Mouse (Mus musculus) midbrain, embryonic 10.5 days (tissue): ENCODE results near the gene Epdr1. TPM values are rescaled to one million over a fixed set of nuclear protein-coding genes. Genes with fewer than 3 reads are reported as not detected.
"Not testable (repeated sequence)": the region's sequence is repeated elsewhere in the genome, so short reads cannot be mapped to it uniquely, and the experiment has no call there.

Experiments used
- DNase-seq: peaks from one replicate; pipeline ENCODE4 v3.0.0-alpha.2; 2017; ENCODE audit warnings: low spot score
- H3K27ac ChIP-seq: fragments of 300-500 bp; sonication (generic); replicated peaks from 2 replicates; pipeline ENCODE4 v1.5.1; 2016; ENCODE audit warnings: mild to moderate bottlenecking
- H3K27me3 ChIP-seq: fragments of 300-500 bp; sonication (generic); 2 replicates; pipeline ENCODE4 v1.6.1; 2016; ENCODE audit warnings: low read depth, mild to moderate bottlenecking; ENCODE audit not compliant: poor library complexity, severe bottlenecking
- H3K36me3 ChIP-seq: fragments of 300-500 bp; sonication (generic); 2 replicates; pipeline ENCODE4 v1.6.1; 2016; ENCODE audit warnings: mild to moderate bottlenecking, moderate library complexity
- H3K4me1 ChIP-seq: fragments of 300-500 bp; sonication (generic); 2 replicates; pipeline ENCODE4 v1.6.1; 2016
- H3K4me3 ChIP-seq: fragments of 300-500 bp; sonication (generic); 2 replicates; pipeline ENCODE4 v1.5.1; 2016; ENCODE audit warnings: mild to moderate bottlenecking, moderate library complexity
- H3K9me3 ChIP-seq: fragments of 300-500 bp; sonication (generic); replicated peaks from 2 replicates; pipeline ENCODE4 v1.6.1; 2016; ENCODE audit warnings: mild to moderate bottlenecking
- WGBS: fragments of 180-500 bp; shearing (Covaris S2); methylation state at CpG from one replicate; pipeline ENCODE4 v1.1.7; 2016; 5-methylcytosine and 5-hydroxymethylcytosine counted together
- polyA plus RNA-seq: library from polyadenylated mRNA; unstranded; fragments of >200 nt; fragmentation: Nextera tagmentation; extraction: Ambion mirVana; gene quantifications from 2 replicates; pipeline ENCODE4 v1.2.1, GENCODE M21; 2016

The Epdr1 gene
- polyA plus RNA-seq, 1 experiment from 2014 or later, result 19.8 TPM

DNA sequence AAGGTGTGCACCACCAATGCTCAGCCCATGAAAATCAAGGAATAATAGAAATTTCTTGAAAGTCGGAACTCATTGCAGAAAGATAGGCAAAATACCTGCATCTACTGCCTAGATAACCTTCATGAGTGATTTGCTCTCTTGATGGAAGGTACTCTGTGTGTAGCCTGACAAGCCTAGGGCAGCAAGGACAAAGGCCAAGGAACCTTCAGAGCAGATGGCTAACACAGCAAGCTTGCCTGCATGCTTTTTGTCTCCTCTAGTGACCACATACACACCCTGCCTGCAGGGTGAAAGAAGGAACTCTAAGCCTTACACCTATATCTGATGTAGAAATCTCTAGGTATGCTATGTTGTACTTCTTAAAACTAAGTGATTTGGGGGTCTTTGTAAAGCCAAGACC is 24.6 kb downstream of the Epdr1 start:
- Histone ChIP-seq H3K9me3 (no peaks in the 10 kb centered on the region), H3K4me1 (0 out of 2 replicates have a peak, but pooled peaks cover 3% of the 10 kb centered on the region), H3K36me3 (0 out of 2 replicates have a peak, but pooled peaks cover 4% of the 10 kb centered on the region), H3K27ac (no peak overlapping the region), H3K4me3 (no peak overlapping the region), H3K27me3 (no peaks in the 10 kb centered on the region)
- no peak for DNase-seq
- 89% methylated on average over 1 of the region's 1 CpGs for WGBS

DNA sequence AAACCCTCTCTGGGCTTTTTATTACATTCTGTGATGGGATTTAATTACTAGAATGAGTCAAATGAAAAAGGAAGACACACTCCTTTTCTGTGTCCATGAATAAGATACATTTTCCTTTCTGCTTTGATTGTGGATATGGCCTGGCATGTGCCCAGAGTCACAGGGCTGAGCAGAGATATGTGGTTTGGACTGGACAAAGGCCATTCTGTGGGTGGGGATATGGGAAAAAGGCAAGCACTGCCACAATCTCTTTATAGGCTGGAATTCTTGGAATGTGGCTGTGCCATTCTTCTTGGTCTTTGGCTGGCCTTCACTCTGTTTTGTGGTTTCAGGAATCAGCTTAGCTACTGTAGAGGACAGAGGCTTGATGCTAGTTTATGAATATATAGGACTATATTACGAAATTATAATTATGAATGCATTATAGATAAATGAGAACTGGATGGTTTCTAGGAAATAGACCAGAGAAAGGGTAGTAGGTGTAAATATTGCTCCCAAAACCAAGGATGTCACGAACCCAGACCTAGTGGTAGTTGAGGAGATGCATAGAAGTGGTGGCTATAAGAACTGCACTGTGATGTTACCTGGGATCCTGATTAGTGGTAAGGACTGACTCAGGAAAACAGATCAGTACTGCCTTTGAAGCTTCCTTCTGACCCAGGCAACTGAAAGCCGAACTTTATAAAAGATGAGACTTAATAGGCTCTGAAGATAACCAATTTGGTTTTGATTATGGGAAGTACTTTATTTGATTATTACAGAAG is 28.5 kb downstream of the Epdr1 start:
- H3K27me3 ChIP-seq, result no peaks in the 10 kb centered on the region
- no peaks in the 10 kb centered on the region for H3K9me3 ChIP-seq
- 0 out of 2 replicates have a peak, but pooled peaks cover 4% of the 10 kb centered on the region for H3K36me3 ChIP-seq
- no peak for DNase-seq
- no peak overlapping the region for H3K27ac ChIP-seq
- 85% methylated on average over 3 of the region's 3 CpGs for WGBS
- H3K4me1 ChIP-seq, result 0 out of 2 replicates have a peak, but pooled peaks cover 3% of the 10 kb centered on the region
- H3K4me3 ChIP-seq, result no peak overlapping the region

DNA sequence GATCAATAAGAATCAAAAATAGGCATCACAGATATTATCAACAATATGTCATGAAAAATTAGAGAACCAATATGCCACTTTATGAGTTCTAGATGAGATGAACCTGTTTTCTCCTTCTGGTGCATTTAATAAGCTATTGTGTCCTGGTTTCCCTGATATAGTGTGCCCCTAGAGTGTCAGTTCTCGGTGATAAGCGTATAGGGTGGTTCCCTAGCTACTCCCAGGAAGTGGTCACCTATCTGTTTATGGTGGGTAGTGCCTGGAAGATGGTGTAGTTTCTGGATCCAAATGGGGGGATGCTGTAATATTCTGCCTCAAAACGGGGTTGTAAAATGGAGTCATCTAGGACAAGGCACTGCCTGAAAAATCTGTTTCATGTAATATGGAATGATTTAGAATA is 43.8 kb downstream of the Epdr1 start:
- Histone ChIP-seq H3K4me3 (no peak overlapping the region), H3K36me3 (no peaks in the 10 kb centered on the region), H3K4me1 (no peaks in the 10 kb centered on the region), H3K27ac (no peak overlapping the region), H3K27me3 (no peaks in the 10 kb centered on the region), H3K9me3 (no peaks in the 10 kb centered on the region)
- WGBS, result 89% methylated on average over 3 of the region's 3 CpGs
- no peak for DNase-seq

DNA sequence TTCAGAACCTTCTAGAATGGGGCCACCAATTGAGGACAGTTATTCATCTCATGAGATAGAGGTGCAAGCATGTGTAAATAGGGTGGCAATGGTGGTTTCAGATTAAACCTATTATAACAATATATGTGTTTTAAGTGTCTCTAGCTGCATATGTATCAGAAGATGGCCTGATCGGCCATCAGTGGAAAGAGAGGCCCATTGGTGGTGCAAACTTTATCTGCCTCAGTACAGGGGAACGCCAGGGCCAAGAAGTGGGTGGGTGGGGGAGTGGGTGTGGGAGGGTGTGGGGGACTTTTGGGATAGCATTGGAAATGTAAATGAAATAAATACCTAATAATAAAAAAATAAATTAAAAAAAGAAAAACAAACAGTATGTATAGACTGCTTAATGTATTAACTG is 45.0 kb downstream of the Epdr1 start:
- H3K27me3 ChIP-seq, H3K36me3 ChIP-seq, H3K4me1 ChIP-seq, H3K27ac ChIP-seq, H3K4me3 ChIP-seq, DNase-seq, H3K9me3 ChIP-seq: not testable (repeated sequence)
- WGBS, result 89% methylated on average over 2 of the region's 2 CpGs

DNA sequence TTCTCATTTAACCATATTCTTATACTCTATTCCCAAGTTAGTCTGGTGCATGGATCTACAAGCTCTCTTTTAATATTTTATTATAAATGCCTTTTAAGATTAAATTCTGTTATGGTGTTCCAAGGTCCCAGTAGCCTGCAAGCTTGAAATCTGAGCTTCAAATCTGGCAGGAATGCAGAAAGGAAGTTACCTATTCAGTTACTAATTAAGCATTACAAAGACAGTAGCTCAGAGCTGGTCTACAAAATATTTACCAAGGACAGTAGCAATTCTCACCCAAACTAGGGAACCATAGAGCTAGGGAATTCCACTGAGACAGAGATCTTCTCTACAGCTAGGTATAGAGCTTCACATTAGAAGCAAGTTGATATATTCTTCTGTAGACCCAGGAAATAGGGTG is 49.6 kb downstream of the Epdr1 start:
- H3K9me3 ChIP-seq, H3K27ac ChIP-seq, H3K4me3 ChIP-seq, H3K4me1 ChIP-seq, H3K27me3 ChIP-seq, DNase-seq, H3K36me3 ChIP-seq: not testable (repeated sequence)

DNA sequence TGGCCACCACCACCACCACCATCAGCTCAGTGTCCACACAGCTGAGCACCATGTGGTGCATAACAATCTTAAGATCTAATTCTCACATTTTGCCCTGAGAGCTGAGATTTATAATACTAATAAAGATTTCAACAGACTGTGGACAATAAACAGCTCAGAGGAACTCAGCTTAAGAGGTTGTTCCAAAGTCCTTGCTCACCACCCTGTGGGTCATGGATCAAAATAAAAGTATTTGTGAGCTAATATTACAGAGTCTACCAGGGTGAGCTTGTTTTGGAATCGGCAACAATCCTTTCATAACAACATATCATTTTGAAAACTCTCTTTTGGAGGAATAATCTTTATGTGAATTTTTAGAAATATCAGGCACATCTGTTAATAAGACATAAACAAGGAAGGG is 57.2 kb downstream of the Epdr1 start:
- 98% methylated on average over 1 of the region's 1 CpGs for WGBS
- DNase-seq, result no peak
- Histone ChIP-seq H3K27ac (no peak overlapping the region), H3K4me1 (no peaks in the 10 kb centered on the region), H3K9me3 (no peaks in the 10 kb centered on the region), H3K4me3 (no peak overlapping the region), H3K36me3 (no peaks in the 10 kb centered on the region), H3K27me3 (no peaks in the 10 kb centered on the region)

DNA sequence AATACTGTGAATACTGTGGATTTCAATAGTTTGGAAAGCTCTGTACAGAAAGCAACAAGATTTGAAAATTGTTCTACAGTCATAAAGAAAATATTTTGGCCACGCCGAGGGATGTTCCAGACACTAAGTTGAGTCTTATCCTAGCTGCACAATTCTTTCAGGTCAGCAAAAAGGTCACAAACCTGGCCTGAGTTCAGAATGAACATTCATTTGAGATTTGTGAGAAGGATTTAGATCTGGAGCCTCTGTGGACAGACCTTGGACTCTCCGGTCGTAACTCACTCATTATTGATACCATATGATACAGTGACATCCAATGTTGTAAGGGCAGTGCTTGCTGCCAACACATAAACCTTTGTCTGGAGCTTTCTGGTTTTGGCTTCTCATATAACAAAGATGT is 64.3 kb downstream of the Epdr1 start:
- Histone ChIP-seq H3K4me3 (no peak overlapping the region), H3K27me3 (no peaks in the 10 kb centered on the region), H3K4me1 (no peaks in the 10 kb centered on the region), H3K9me3 (no peaks in the 10 kb centered on the region), H3K27ac (no peak overlapping the region), H3K36me3 (no peaks in the 10 kb centered on the region)
- DNase-seq, result no peak
- WGBS, result 89% methylated on average over 4 of the region's 4 CpGs

Other genes with a start within 250 kb of the Epdr1 start
- gene Stard3nl, start 224.1 kb downstream of the Epdr1 start, polyA plus RNA-seq, result 107 and 109 TPM in 2 replicates
- 0.81 and 3.0 TPM in 2 replicates for gene Sfrp4, start 3.2 kb upstream of the Epdr1 start, polyA plus RNA-seq
- gene Nme8, start 77.9 kb upstream of the Epdr1 start, polyA plus RNA-seq, result not detected in 2 replicates
- 0.05 and 0.06 TPM in 2 replicates for gene Gpr141, start 204.3 kb upstream of the Epdr1 start, polyA plus RNA-seq